Mouse (Mus musculus): ENCODE data around the gene Rfx2. TPM values are rescaled to one million over a fixed set of nuclear protein-coding genes. Genes with fewer than 3 reads are reported as not detected.

Rfx2 gene
- polyA plus RNA-seq, 1 experiment from 2014 or later, result 2.5 TPM

DNA sequence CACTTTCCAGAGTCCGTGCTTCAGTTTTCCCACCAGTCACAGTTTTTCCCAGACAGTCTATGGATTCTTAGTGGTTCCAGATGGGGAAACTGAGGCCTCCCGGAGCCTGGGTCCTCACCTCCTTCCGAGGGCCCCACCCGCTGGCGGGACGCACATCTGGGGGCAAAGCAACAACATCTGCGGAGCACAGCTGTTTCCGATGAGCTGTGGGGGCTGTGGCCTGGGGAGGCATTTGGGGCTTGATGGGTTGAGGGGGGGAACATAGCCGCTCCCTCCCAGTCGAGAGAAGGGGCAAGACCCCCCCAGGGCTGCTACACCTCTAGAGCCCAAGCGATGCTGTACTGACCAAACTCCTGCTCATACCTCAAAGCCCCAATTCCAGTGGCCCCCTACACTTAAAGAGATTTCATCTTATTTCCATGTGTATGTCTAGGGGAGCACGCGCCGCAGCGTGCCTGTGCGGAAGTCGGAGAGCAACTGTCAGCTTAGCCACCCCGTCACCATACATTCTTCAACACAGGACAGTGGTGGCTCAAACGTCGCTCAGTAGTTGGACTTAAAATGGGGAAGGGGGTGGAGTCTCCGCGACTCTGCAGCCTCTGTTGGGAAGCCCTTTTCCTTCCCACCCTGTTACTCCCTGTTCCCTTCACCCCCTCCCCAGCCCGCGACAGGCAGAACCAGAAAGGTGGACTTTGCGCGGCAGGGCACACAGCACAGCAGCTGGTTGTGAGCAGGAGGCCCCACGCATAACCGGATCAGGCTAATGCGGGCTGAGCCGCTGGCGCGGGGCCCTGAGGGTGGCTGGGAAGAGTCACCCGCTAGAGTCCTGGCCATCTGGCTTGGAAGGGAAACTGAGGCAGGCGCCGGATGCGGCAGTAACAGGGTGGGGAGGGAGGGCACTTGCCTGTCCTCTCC is 76.3 kb downstream of the Rfx2 start:
- Histone ChIP-seq H3K4me2 (ENCODE audit: low read depth, low read length) (peak overlapping the region; percentile 40), H3K36me3 (ENCODE audit: control insufficient read depth, insufficient read depth, low read length) (no peaks in the 10 kb centered on the region), H3K9me3 (ENCODE audit: control insufficient read depth, low read length) (no peaks in the 10 kb centered on the region), H3K27ac (ENCODE audit: low read length) (no peak overlapping the region), H3K9ac (ENCODE audit: low read depth, low read length) (peak overlapping the region; percentile 36), H3K4me1 (ENCODE audit: control insufficient read depth, insufficient read depth, low read length) (peaks cover 32% of the 10 kb centered on the region), H3K27me3 (replicated peaks; ENCODE audit: control insufficient read depth, insufficient read depth, low read length) (peaks cover 32% of the 10 kb centered on the region), H3K4me3 (ENCODE audit: low read length) (peak overlapping the region; percentile 20)
- 19% methylated on average over 36 of the region's 36 CpGs for WGBS
- ATAC-seq, result 0 out of 2 replicates have a peak, but pooled peaks have one; percentile 8

DNA sequence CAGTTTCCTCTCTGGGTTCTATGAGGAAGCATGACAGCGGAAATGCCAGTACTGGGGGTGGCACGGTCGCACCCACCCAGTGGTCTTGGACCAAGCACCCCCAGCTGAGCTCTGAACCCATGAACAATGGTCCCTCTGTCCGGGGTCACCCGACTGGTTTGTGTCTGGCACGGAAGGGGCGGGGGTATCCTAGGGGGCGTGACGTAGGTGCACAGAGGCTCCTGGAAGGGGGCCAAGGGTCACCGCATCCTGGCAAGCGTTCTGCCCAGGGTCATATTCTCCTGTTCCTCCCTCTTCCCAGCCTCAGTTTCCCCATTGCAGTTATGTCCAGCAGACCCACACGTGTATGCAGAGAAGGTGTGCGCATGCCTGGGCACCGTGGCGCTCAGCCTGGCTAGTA is 77.4 kb downstream of the Rfx2 start:
- H3K27ac ChIP-seq (ENCODE audit: low read length), result no peak overlapping the region
- no peak overlapping the region for H3K4me2 ChIP-seq (ENCODE audit: low read depth, low read length)
- 30% methylated on average over 15 of the region's 15 CpGs for WGBS
- H3K27me3 ChIP-seq (replicated peaks; ENCODE audit: control insufficient read depth, insufficient read depth, low read length), result peaks cover 32% of the 10 kb centered on the region
- H3K9me3 ChIP-seq (ENCODE audit: control insufficient read depth, low read length), result no peaks in the 10 kb centered on the region
- no peak overlapping the region for H3K4me3 ChIP-seq (ENCODE audit: low read length)
- H3K36me3 ChIP-seq (ENCODE audit: control insufficient read depth, insufficient read depth, low read length), result no peaks in the 10 kb centered on the region
- ATAC-seq, result no peak
- peaks cover 32% of the 10 kb centered on the region for H3K4me1 ChIP-seq (ENCODE audit: control insufficient read depth, insufficient read depth, low read length)
- no peak overlapping the region for H3K9ac ChIP-seq (ENCODE audit: low read depth, low read length)

DNA sequence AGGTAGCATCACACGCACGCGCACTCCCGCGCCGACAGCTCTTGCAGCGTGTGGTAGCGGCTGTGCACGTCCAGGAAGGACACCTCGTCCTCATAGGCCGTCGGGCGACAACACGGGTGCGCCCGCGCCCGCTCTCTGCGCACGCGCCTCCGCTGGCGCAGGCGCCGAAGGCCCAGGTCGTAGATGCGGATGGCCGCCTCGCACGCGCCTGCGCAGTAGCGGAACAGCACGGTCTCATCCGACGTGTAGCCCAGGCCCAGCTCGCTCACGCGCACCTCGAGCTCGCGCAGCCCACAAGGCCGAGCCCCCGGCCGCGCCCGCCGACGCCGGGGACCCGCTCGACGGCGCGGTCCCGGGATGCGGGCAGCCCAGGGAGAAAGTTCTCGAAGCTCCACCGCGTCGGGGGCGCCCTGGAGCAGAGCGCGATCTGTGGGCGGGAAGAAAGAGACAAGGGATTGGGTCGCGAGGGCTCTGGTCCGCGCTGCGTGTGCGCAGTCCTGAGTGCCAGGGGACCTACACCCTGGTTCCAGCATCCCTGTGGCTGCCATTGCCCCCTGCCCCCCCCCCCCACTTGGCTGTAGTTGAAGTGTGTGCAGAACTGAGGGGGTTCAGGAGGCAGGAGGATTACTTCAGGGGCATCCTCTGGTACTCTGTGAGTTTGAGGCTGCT is 79.3 kb downstream of the Rfx2 start:
- 28% methylated on average over 71 of the region's 71 CpGs for WGBS
- H3K36me3 ChIP-seq (ENCODE audit: control insufficient read depth, insufficient read depth, low read length), result no peaks in the 10 kb centered on the region
- H3K27me3 ChIP-seq (replicated peaks; ENCODE audit: control insufficient read depth, insufficient read depth, low read length), result peaks cover 32% of the 10 kb centered on the region
- H3K27ac ChIP-seq (ENCODE audit: low read length), result no peak overlapping the region
- peaks cover 19% of the 10 kb centered on the region for H3K4me1 ChIP-seq (ENCODE audit: control insufficient read depth, insufficient read depth, low read length)
- peak overlapping the region; percentile 35 for H3K4me3 ChIP-seq (ENCODE audit: low read length)
- H3K4me2 ChIP-seq (ENCODE audit: low read depth, low read length), result peak overlapping the region; percentile 52; the same call in 1 of the 2 replicates
- H3K9ac ChIP-seq (ENCODE audit: low read depth, low read length), result peak overlapping the region; percentile 65
- peak; percentile 36 for ATAC-seq
- no peaks in the 10 kb centered on the region for H3K9me3 ChIP-seq (ENCODE audit: control insufficient read depth, low read length)

DNA sequence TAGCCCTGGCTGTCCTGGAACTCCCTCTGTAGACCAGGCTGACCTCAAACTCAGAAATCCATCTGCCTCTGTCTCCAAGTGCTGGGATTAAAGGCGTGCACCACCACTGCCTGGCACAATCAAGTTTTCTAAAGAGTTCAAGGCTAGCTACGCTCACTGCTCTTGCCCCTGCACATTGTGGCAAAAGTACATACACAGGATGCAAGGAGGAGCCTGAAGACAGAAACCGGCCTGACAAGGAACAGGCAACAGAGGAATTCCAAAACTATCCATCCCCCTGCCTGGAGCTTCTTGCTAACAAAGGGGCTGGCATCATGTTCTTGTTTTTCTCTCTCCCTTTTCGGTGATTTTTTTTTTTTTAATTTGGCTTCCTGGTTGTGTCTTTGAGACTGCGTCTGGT is 86.6 kb downstream of the Rfx2 start:
- no peaks in the 10 kb centered on the region for H3K27me3 ChIP-seq (replicated peaks; ENCODE audit: control insufficient read depth, insufficient read depth, low read length)
- no peak overlapping the region for H3K9ac ChIP-seq (ENCODE audit: low read depth, low read length)
- H3K9me3 ChIP-seq (ENCODE audit: control insufficient read depth, low read length), result no peaks in the 10 kb centered on the region
- WGBS, result 37% methylated on average over 5 of the region's 5 CpGs
- no peak overlapping the region for H3K4me3 ChIP-seq (ENCODE audit: low read length)
- H3K36me3 ChIP-seq (ENCODE audit: control insufficient read depth, insufficient read depth, low read length), result no peaks in the 10 kb centered on the region
- no peak overlapping the region for H3K4me2 ChIP-seq (ENCODE audit: low read depth, low read length)
- H3K27ac ChIP-seq (ENCODE audit: low read length), result 0 out of 2 replicates have a peak overlapping the region, but pooled peaks have one; percentile 21
- H3K4me1 ChIP-seq (ENCODE audit: control insufficient read depth, insufficient read depth, low read length), result no peaks in the 10 kb centered on the region
- no peak for ATAC-seq

DNA sequence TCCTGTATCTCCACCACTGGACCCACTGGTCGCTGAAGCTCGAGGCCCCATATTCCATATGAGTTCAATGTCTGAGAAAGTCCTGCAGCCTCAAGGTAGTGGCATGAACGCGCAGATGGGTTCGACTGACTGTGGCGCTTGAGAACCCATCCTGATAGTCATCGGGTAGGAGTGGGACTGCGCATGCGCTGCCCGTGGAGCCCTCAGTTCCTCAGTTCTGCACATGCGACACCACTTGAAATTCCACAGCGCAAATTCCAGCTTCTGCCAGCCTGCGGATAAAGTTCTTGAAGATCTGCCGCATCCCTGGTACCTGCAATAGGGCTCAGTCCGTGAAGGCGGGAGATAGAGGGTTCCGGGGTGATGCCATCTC is 90.0 kb downstream of the Rfx2 start:
- H3K27me3 ChIP-seq (replicated peaks; ENCODE audit: control insufficient read depth, insufficient read depth, low read length), result no peaks in the 10 kb centered on the region
- no peaks in the 10 kb centered on the region for H3K9me3 ChIP-seq (ENCODE audit: control insufficient read depth, low read length)
- H3K27ac ChIP-seq (ENCODE audit: low read length), result no peak overlapping the region
- no peak overlapping the region for H3K9ac ChIP-seq (ENCODE audit: low read depth, low read length)
- no peak for ATAC-seq
- no peak overlapping the region for H3K4me3 ChIP-seq (ENCODE audit: low read length)
- no peaks in the 10 kb centered on the region for H3K36me3 ChIP-seq (ENCODE audit: control insufficient read depth, insufficient read depth, low read length)
- no peak overlapping the region for H3K4me2 ChIP-seq (ENCODE audit: low read depth, low read length)
- 79% methylated on average over 17 of the region's 17 CpGs for WGBS
- H3K4me1 ChIP-seq (ENCODE audit: control insufficient read depth, insufficient read depth, low read length), result no peaks in the 10 kb centered on the region

DNA sequence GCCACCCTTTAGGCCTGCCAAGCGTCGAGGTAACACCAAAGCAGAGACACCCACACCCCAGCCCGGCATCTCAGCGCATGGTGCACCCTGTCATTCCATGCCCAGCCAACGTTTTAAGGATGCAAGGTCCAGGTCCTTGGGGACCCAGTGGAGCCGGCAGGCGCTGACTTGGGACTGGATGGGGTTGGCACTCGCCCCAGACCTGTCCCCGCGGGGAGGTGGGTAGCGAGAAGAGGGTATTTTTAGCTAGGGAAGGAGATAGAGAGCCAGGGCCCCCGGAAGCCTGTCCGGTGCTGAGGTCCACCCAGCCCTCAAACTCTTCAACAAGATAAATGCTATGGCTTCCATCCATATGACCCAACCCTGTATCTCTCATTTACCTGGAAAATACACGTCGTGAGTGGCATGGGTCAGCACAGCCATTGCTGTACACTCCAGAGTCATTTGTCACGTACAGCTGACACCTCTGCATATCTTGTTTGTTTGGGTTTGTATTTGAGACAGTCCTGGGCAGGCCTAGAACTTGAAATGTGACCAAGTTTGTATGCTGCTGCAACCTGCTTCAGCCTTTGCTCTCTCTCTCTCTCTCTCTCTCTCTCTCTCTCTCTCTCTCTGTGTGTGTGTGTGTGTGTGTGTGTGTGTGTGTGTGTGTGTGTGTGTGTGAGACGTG is 90.6 kb downstream of the Rfx2 start:
- Histone ChIP-seq H3K4me1 (ENCODE audit: control insufficient read depth, insufficient read depth, low read length) (no peaks in the 10 kb centered on the region), H3K27ac (ENCODE audit: low read length) (no peak overlapping the region), H3K36me3 (ENCODE audit: control insufficient read depth, insufficient read depth, low read length) (no peaks in the 10 kb centered on the region), H3K9ac (ENCODE audit: low read depth, low read length) (no peak overlapping the region), H3K27me3 (replicated peaks; ENCODE audit: control insufficient read depth, insufficient read depth, low read length) (no peaks in the 10 kb centered on the region), H3K9me3 (ENCODE audit: control insufficient read depth, low read length) (no peaks in the 10 kb centered on the region), H3K4me3 (ENCODE audit: low read length) (no peak overlapping the region), H3K4me2 (ENCODE audit: low read depth, low read length) (no peak overlapping the region)
- WGBS, result 78% methylated on average over 17 of the region's 17 CpGs
- no peak for ATAC-seq

DNA sequence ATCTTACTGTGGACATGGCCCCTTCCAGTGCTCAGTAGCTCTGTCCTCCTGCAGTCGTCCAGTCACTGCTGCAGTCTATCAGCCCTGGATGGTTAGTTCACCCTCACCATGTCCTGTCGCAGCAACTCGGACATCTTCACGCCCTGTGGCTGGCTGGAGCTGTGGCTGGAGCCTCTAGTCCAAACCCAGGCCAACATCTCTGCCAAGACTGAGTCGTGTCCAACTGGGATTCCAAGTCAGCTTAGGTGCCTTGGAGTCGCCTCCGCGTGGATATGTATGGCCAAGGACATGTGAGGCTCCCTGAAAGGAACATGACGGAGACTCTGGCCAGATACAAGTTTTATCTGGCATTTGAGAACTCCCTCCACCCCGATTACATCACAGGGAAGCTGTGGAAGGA is 92.6 kb downstream of the Rfx2 start:
- H3K27me3 ChIP-seq (replicated peaks; ENCODE audit: control insufficient read depth, insufficient read depth, low read length), result no peaks in the 10 kb centered on the region
- no peaks in the 10 kb centered on the region for H3K36me3 ChIP-seq (ENCODE audit: control insufficient read depth, insufficient read depth, low read length)
- no peak for ATAC-seq
- H3K4me1 ChIP-seq (ENCODE audit: control insufficient read depth, insufficient read depth, low read length), result no peaks in the 10 kb centered on the region
- no peak overlapping the region for H3K4me2 ChIP-seq (ENCODE audit: low read depth, low read length)
- 79% methylated on average over 10 of the region's 10 CpGs for WGBS
- no peak overlapping the region for H3K9ac ChIP-seq (ENCODE audit: low read depth, low read length)
- H3K4me3 ChIP-seq (ENCODE audit: low read length), result no peak overlapping the region
- no peaks in the 10 kb centered on the region for H3K9me3 ChIP-seq (ENCODE audit: control insufficient read depth, low read length)
- no peak overlapping the region for H3K27ac ChIP-seq (ENCODE audit: low read length)

DNA sequence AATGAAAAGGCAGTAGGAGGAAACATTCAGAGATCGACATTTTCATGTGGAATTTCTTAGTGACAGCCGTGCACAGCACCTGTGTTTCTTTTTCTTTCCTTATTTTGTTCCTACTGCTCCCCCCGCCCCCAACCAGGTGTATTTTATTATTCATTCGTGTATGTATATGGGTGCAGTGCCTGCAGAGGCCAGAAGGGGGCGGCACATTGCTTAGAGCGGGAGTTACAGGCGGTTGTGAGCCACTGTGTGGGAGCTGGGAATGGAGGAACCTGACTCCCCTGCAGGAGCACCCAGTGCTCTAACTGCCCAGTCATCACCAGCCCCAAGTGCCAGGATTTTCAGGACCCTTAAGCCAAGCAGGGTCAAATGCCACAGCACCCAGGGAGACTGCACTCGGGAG is 94.3 kb downstream of the Rfx2 start:
- no peak overlapping the region for H3K4me3 ChIP-seq (ENCODE audit: low read length)
- 44% methylated on average over 8 of the region's 8 CpGs for WGBS
- no peaks in the 10 kb centered on the region for H3K9me3 ChIP-seq (ENCODE audit: control insufficient read depth, low read length)
- H3K27me3 ChIP-seq (replicated peaks; ENCODE audit: control insufficient read depth, insufficient read depth, low read length), result no peaks in the 10 kb centered on the region
- no peak overlapping the region for H3K9ac ChIP-seq (ENCODE audit: low read depth, low read length)
- no peak overlapping the region for H3K27ac ChIP-seq (ENCODE audit: low read length)
- no peak for ATAC-seq
- no peaks in the 10 kb centered on the region for H3K4me1 ChIP-seq (ENCODE audit: control insufficient read depth, insufficient read depth, low read length)
- H3K4me2 ChIP-seq (ENCODE audit: low read depth, low read length), result no peak overlapping the region
- H3K36me3 ChIP-seq (ENCODE audit: control insufficient read depth, insufficient read depth, low read length), result no peaks in the 10 kb centered on the region

DNA sequence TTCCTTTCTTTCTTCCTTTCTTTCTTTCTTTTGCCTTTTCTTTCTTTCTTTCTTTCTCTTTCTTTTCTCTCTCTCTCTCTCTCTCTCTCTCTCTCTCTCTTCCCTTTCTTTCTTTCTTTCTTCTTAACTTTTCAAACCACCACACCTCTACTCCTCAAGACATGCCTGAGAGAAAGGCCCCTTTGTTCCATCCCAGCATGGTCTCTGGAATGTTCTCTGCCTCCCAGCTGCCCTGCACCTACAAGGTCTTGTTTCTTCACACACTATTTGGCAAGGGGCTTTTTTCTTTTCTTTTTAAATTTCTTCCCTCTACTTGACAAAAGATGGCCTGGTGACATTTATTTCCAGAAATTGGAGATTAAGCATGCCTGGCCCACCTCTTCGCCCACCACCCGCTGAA is 101.2 kb downstream of the Rfx2 start:
- no peak overlapping the region for H3K4me2 ChIP-seq (ENCODE audit: low read depth, low read length)
- no peaks in the 10 kb centered on the region for H3K27me3 ChIP-seq (replicated peaks; ENCODE audit: control insufficient read depth, insufficient read depth, low read length)
- H3K4me3 ChIP-seq (ENCODE audit: low read length), result no peak overlapping the region
- ATAC-seq, result no peak
- H3K4me1 ChIP-seq (ENCODE audit: control insufficient read depth, insufficient read depth, low read length), result peaks cover 19% of the 10 kb centered on the region
- no peak overlapping the region for H3K27ac ChIP-seq (ENCODE audit: low read length)
- H3K9me3 ChIP-seq (ENCODE audit: control insufficient read depth, low read length), result no peaks in the 10 kb centered on the region
- WGBS, result 75% methylated on average over 2 of the region's 2 CpGs
- H3K36me3 ChIP-seq (ENCODE audit: control insufficient read depth, insufficient read depth, low read length), result no peaks in the 10 kb centered on the region
- no peak overlapping the region for H3K9ac ChIP-seq (ENCODE audit: low read depth, low read length)
